Mouse (Mus musculus): ENCODE results near the gene Atcay. TPM values are rescaled to one million over a fixed set of nuclear protein-coding genes. Genes with fewer than 3 reads are reported as not detected.

Atcay gene
- polyA plus RNA-seq, 1 experiment from 2014 or later, result 1.1 TPM

GRCm38 (mm10) chr10:81200605-81201287 lies 29.9 kb downstream of the Atcay start:
- H3K27ac ChIP-seq (ENCODE audit: low read depth, low read length), result no peak overlapping the region
- no peak overlapping the region for H3K9ac ChIP-seq (ENCODE audit: low read depth, low read length)
- no peak overlapping the region for H3K4me3 ChIP-seq (ENCODE audit: low read depth, low read length)
- no peaks in the 10 kb centered on the region for H3K36me3 ChIP-seq (ENCODE audit: control insufficient read depth, insufficient read depth)
- 0 out of 2 replicates have a peak, but pooled peaks cover 2% of the 10 kb centered on the region for H3K4me1 ChIP-seq (replicated peaks; ENCODE audit: control insufficient read depth, insufficient read depth, low read length)
- 76% methylated on average over 20 of the region's 20 CpGs for WGBS
- no peak for ATAC-seq
- no peak overlapping the region for H3K4me2 ChIP-seq (replicated peaks; ENCODE audit: low read depth)
- no peaks in the 10 kb centered on the region for H3K27me3 ChIP-seq (replicated peaks; ENCODE audit: control insufficient read depth, insufficient read depth, low read length)
- TF ChIP-seq CTCF (IDR thresholded peaks at IDR 0.05; ENCODE audit: low read depth), result no peak
- no peaks in the 10 kb centered on the region for H3K9me3 ChIP-seq (ENCODE audit: control insufficient read depth)

- H3K27me3 ChIP-seq (replicated peaks; ENCODE audit: control insufficient read depth, insufficient read depth, low read length), result no peaks in the 10 kb centered on the region
- TF ChIP-seq CTCF (IDR thresholded peaks at IDR 0.05; ENCODE audit: low read depth), result no peak
- whole genome bisulfite sequencing, result 89% methylated on average over 13 of the region's 13 CpGs
Observed at GRCm38 (mm10) chr10:81200141-81200540, 30.5 kb downstream of the Atcay start.

GRCm38 (mm10) chr10:81198990-81199389 lies 31.6 kb downstream of the Atcay start:
- H3K4me2 ChIP-seq (replicated peaks; ENCODE audit: low read depth), result no peak overlapping the region
- no peaks in the 10 kb centered on the region for H3K36me3 ChIP-seq (ENCODE audit: control insufficient read depth, insufficient read depth)
- no peak for ATAC-seq
- no peak overlapping the region for H3K27ac ChIP-seq (ENCODE audit: low read depth, low read length)
- H3K9ac ChIP-seq (ENCODE audit: low read depth, low read length), result no peak overlapping the region
- peaks cover 5% of the 10 kb centered on the region; the same call in 1 of the 2 replicates for H3K4me1 ChIP-seq (replicated peaks; ENCODE audit: control insufficient read depth, insufficient read depth, low read length)
- H3K4me3 ChIP-seq (ENCODE audit: low read depth, low read length), result no peak overlapping the region
- no peaks in the 10 kb centered on the region for H3K27me3 ChIP-seq (replicated peaks; ENCODE audit: control insufficient read depth, insufficient read depth, low read length)
- no peaks in the 10 kb centered on the region for H3K9me3 ChIP-seq (ENCODE audit: control insufficient read depth)
- no peak for TF ChIP-seq CTCF (IDR thresholded peaks at IDR 0.05; ENCODE audit: low read depth)
- WGBS, result 87% methylated on average over 6 of the region's 6 CpGs

More at GRCm38 (mm10) chr10:81200141-81200540, 30.5 kb downstream of the Atcay start:
- 0 out of 2 replicates have a peak, but pooled peaks cover 2% of the 10 kb centered on the region for H3K4me1 ChIP-seq (replicated peaks; ENCODE audit: control insufficient read depth, insufficient read depth, low read length)
- no peaks in the 10 kb centered on the region for H3K9me3 ChIP-seq (ENCODE audit: control insufficient read depth)
- H3K4me2 ChIP-seq (replicated peaks; ENCODE audit: low read depth), result no peak overlapping the region
- ATAC-seq, result no peak
- no peak overlapping the region for H3K4me3 ChIP-seq (ENCODE audit: low read depth, low read length)
- no peak overlapping the region for H3K9ac ChIP-seq (ENCODE audit: low read depth, low read length)
- H3K27ac ChIP-seq (ENCODE audit: low read depth, low read length), result no peak overlapping the region
- no peaks in the 10 kb centered on the region for H3K36me3 ChIP-seq (ENCODE audit: control insufficient read depth, insufficient read depth)

DNA sequence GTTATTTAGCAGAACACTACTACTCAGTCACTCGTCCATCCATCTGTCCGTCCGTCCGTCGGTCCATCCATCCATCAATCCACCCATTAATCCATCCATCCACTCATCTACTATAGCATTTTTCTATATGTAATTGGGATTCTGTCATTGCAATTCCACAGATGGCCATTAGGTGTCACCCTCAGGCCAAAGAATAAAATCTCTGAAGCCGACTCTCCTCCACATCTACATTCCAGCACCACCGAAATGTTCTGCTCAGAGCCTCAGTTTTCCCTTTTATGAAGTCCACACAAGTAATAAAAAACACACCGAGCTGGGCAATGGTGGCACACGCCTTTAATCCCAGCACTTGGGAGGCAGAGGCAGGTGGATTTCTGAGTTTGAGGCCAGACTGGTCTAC lies 32.4 kb downstream of the Atcay start:
- no peak for ATAC-seq
- H3K27me3 ChIP-seq (replicated peaks; ENCODE audit: control insufficient read depth, insufficient read depth, low read length), result no peaks in the 10 kb centered on the region

GRCm38 (mm10) chr10:81197305-81197704 lies 33.3 kb downstream of the Atcay start:
- Histone ChIP-seq H3K27ac (ENCODE audit: low read depth, low read length) (no peak overlapping the region), H3K9me3 (ENCODE audit: control insufficient read depth) (no peaks in the 10 kb centered on the region), H3K36me3 (ENCODE audit: control insufficient read depth, insufficient read depth) (no peaks in the 10 kb centered on the region), H3K4me2 (replicated peaks; ENCODE audit: low read depth) (no peak overlapping the region), H3K4me1 (replicated peaks; ENCODE audit: control insufficient read depth, insufficient read depth, low read length) (peaks cover 12% of the 10 kb centered on the region), H3K4me3 (ENCODE audit: low read depth, low read length) (no peak overlapping the region), H3K9ac (ENCODE audit: low read depth, low read length) (no peak overlapping the region), H3K27me3 (replicated peaks; ENCODE audit: control insufficient read depth, insufficient read depth, low read length) (no peaks in the 10 kb centered on the region)
- TF ChIP-seq CTCF (IDR thresholded peaks at IDR 0.05; ENCODE audit: low read depth), result no peak
- 50% methylated on average over 6 of the region's 6 CpGs for WGBS
- ATAC-seq, result no peak

More for the DNA sequence above, 32.4 kb downstream of the Atcay start:
- TF ChIP-seq CTCF (IDR thresholded peaks at IDR 0.05; ENCODE audit: low read depth), result peak; percentile 89
- H3K27ac ChIP-seq (ENCODE audit: low read depth, low read length), result no peak overlapping the region
- H3K9ac ChIP-seq (ENCODE audit: low read depth, low read length), result no peak overlapping the region
- H3K4me2 ChIP-seq (replicated peaks; ENCODE audit: low read depth), result no peak overlapping the region
- no peaks in the 10 kb centered on the region for H3K9me3 ChIP-seq (ENCODE audit: control insufficient read depth)
- no peak overlapping the region for H3K4me3 ChIP-seq (ENCODE audit: low read depth, low read length)
- no peaks in the 10 kb centered on the region for H3K36me3 ChIP-seq (ENCODE audit: control insufficient read depth, insufficient read depth)
- H3K4me1 ChIP-seq (replicated peaks; ENCODE audit: control insufficient read depth, insufficient read depth, low read length), result peaks cover 10% of the 10 kb centered on the region; the same call in 1 of the 2 replicates
- WGBS, result 3% methylated on average over 9 of the region's 9 CpGs

GRCm38 (mm10) chr10:81196470-81197065 lies 34.1 kb downstream of the Atcay start:
- no peaks in the 10 kb centered on the region for H3K9me3 ChIP-seq (ENCODE audit: control insufficient read depth)
- WGBS, result 55% methylated on average over 11 of the region's 11 CpGs
- no peaks in the 10 kb centered on the region for H3K36me3 ChIP-seq (ENCODE audit: control insufficient read depth, insufficient read depth)
- H3K27me3 ChIP-seq (replicated peaks; ENCODE audit: control insufficient read depth, insufficient read depth, low read length), result no peaks in the 10 kb centered on the region
- no peak overlapping the region for H3K4me2 ChIP-seq (replicated peaks; ENCODE audit: low read depth)
- no peak for TF ChIP-seq CTCF (IDR thresholded peaks at IDR 0.05; ENCODE audit: low read depth)
- no peak overlapping the region for H3K9ac ChIP-seq (ENCODE audit: low read depth, low read length)
- H3K4me1 ChIP-seq (replicated peaks; ENCODE audit: control insufficient read depth, insufficient read depth, low read length), result peaks cover 15% of the 10 kb centered on the region
- no peak overlapping the region for H3K4me3 ChIP-seq (ENCODE audit: low read depth, low read length)
- ATAC-seq, result no peak
- no peak overlapping the region for H3K27ac ChIP-seq (ENCODE audit: low read depth, low read length)
